7 mouse cellular contexts compared by ENCODE assay signal in the genomic region with DNA sequence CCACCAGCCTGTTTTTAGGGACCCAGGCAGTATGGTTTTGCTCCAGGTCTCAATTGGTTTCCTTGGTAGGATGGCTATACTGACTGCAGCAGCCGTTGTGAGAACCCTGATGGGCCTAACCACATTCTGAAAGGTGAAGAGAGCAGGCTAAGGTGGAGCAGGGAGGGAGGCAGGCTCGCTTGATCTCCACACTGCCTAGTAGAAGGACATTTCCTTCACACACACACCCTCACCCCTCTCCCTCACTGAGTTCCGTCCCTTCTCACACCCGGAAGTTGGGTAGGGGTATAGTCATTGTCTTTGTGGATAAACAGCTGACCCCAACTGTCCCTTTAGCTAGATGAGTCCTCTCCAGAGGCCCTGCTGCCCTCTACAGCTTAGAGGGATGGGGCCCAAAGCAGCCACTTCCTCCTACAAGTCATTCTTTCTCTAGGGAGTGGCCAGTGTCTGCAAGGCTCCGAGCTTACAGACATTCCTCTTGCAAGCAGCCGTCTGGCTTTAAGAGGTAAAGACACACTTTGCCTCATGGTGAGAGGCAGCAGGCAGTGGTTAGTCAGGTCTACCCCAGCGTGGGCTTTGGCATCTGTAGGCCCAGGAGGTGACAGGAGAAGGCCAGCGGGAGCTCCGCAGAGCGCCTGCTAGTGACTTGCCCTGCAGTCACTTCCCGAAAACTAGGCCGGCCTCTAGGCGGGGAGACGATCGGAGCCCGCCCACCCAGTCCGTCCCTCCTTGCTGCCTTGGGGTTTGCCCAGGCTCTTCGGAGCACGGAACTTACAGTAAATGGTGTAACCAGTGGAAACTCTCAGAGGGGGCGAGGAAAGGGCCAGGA. TPM values are rescaled to one million over a fixed set of nuclear protein-coding genes. Genes with fewer than 3 reads are reported as not detected.
A peak's percentile ranks its signal among the peaks of the same experiment; 100 is the strongest.
DNase-seq lines count a peak whose midpoint lies in the region; ATAC-seq lines count a peak whose summit lies in the region.

No protein-coding gene starts in this region.

- peaks cover 20% of the 10 kb centered on the region; the same call in 1 of the 2 replicates for H3K4me1 ChIP-seq in embryonic facial prominence, embryonic 12.5 days
- H3K4me1 ChIP-seq in limb, embryonic 12.5 days (replicated peaks) = peaks cover 21% of the 10 kb centered on the region
- peaks cover 10% of the 10 kb centered on the region for H3K4me1 ChIP-seq in midbrain, embryonic 13.5 days (replicated peaks)

- H3K4me3 ChIP-seq in embryonic facial prominence, embryonic 12.5 days = peak overlapping the region; percentile 28
- peak overlapping the region; percentile 39 for H3K4me3 ChIP-seq in limb, embryonic 12.5 days (replicated peaks)
- H3K4me3 ChIP-seq in midbrain, embryonic 13.5 days (replicated peaks) = peak overlapping the region; percentile 21

- H3K36me3 ChIP-seq in embryonic facial prominence, embryonic 12.5 days = no peaks in the 10 kb centered on the region
- no peaks in the 10 kb centered on the region for H3K36me3 ChIP-seq in limb, embryonic 12.5 days
- H3K36me3 ChIP-seq in midbrain, embryonic 13.5 days = no peaks in the 10 kb centered on the region

- H3K27ac ChIP-seq in embryonic facial prominence, embryonic 12.5 days = no peak overlapping the region
- H3K27ac ChIP-seq in limb, embryonic 12.5 days = peak overlapping the region; percentile 60
- H3K27ac ChIP-seq in midbrain, embryonic 13.5 days = no peak overlapping the region

- peak overlapping the region; percentile 60 for H3K4me2 ChIP-seq in embryonic facial prominence, embryonic 12.5 days (replicated peaks)
- H3K4me2 ChIP-seq in limb, embryonic 12.5 days = peak overlapping the region; percentile 72
- H3K4me2 ChIP-seq in midbrain, embryonic 13.5 days (replicated peaks) = peak overlapping the region; percentile 49

- peak; percentile 78 for ATAC-seq in embryonic facial prominence, embryonic 12.5 days (ENCODE audit: insufficient number of reproducible peaks, insufficient read depth, low FRiP score, low TSS enrichment)
- peak; percentile 67; the same call in 1 of the 2 replicates for ATAC-seq in limb, embryonic 12.5 days (ENCODE audit: insufficient number of reproducible peaks, insufficient read depth, low FRiP score, low TSS enrichment, low read depth)
- 0 out of 2 replicates have a peak, but pooled peaks have one; percentile 24 for ATAC-seq in midbrain, embryonic 13.5 days

- 13% methylated on average over 20 of the region's 20 CpGs for WGBS in embryonic facial prominence, embryonic 12.5 days
- 9% methylated on average over 20 of the region's 20 CpGs for WGBS in limb, embryonic 12.5 days
- 12% methylated on average over 20 of the region's 20 CpGs for WGBS in midbrain, embryonic 13.5 days

- DNase-seq in adrenal gland, adult 2 months = peak; percentile 93
- peak; percentile 87 for DNase-seq in heart, adult 8-10 months (ENCODE audit: low spot score)
- peak; percentile 64 to 74 for DNase-seq in kidney, adult 8-10 months
- DNase-seq in spleen, adult 18-20 months = peak; percentile 74 to 81

- H3K9me3 ChIP-seq in embryonic facial prominence, embryonic 12.5 days = no peaks in the 10 kb centered on the region
- no peaks in the 10 kb centered on the region for H3K9me3 ChIP-seq in limb, embryonic 12.5 days
- H3K9me3 ChIP-seq in midbrain, embryonic 13.5 days = no peaks in the 10 kb centered on the region

- peak overlapping the region; percentile 43 for H3K9ac ChIP-seq in embryonic facial prominence, embryonic 12.5 days
- peak overlapping the region; percentile 58 for H3K9ac ChIP-seq in limb, embryonic 12.5 days (replicated peaks)
- H3K9ac ChIP-seq in midbrain, embryonic 13.5 days (replicated peaks) = peak overlapping the region; percentile 40

- no peaks in the 10 kb centered on the region for H3K27me3 ChIP-seq in embryonic facial prominence, embryonic 12.5 days
- peaks cover 16% of the 10 kb centered on the region for H3K27me3 ChIP-seq in limb, embryonic 12.5 days
- H3K27me3 ChIP-seq in midbrain, embryonic 13.5 days = peaks cover 26% of the 10 kb centered on the region; the same call in 1 of the 2 replicates

RNA-seq across cellular contexts. Expression of gene Batf, which starts 18.7 kb away (rescaled TPM):
- total RNA-seq in adrenal gland, adult 2 months (2021) = under 1 TPM; 0.41 to 0.81 TPM
- polyA plus RNA-seq in adrenal gland, adult 2 months (2012; rRNA removed) = 0.44 and 1.9 TPM in 2 replicates
- polyA plus RNA-seq in embryonic facial prominence, embryonic 12.5 days (2016; fragmentation: Nextera tagmentation; extraction: Ambion mirVana) = 4.7 and 6.8 TPM in 2 replicates
- total RNA-seq in heart, adult 8-10 months (2022) = 1 to 10 TPM in 1 of 4 experiments, under 1 TPM in 3; 0.38 to 1.1 (median 0.91) TPM
- polyA plus RNA-seq in limb, embryonic 12.5 days (2016; fragmentation: Nextera tagmentation; extraction: Ambion mirVana) = 1.8 and 2.2 TPM in 2 replicates
- 0.85 and 1.6 TPM in 2 replicates for polyA plus RNA-seq in midbrain, embryonic 13.5 days (2015; fragmentation: Nextera tagmentation; extraction: Ambion mirVana)

RNA-seq across cellular contexts. Expression of gene Flvcr2, which starts 41.1 kb away (rescaled TPM):
- total RNA-seq in adrenal gland, adult 2 months (2021) = 1 to 10 TPM; 3.7 to 5.2 TPM
- 2.3 and 2.4 TPM in 2 replicates for polyA plus RNA-seq in adrenal gland, adult 2 months (2012; rRNA removed)
- 1.8 and 1.9 TPM in 2 replicates for polyA plus RNA-seq in embryonic facial prominence, embryonic 12.5 days (2016; fragmentation: Nextera tagmentation; extraction: Ambion mirVana)
- total RNA-seq in heart, adult 8-10 months (2022) = 1 to 10 TPM; 1.9 to 2.6 (median 2.3) TPM
- 1.8 and 2.1 TPM in 2 replicates for polyA plus RNA-seq in limb, embryonic 12.5 days (2016; fragmentation: Nextera tagmentation; extraction: Ambion mirVana)
- polyA plus RNA-seq in midbrain, embryonic 13.5 days (2015; fragmentation: Nextera tagmentation; extraction: Ambion mirVana) = 3.5 and 4.4 TPM in 2 replicates

Comparison
In these comparisons a context has a peak if more than half of its experiments do, and no peak if none do; other contexts are left out.
1. ATAC-seq: peak in every context shown above with its lines; median percentile 78 in embryonic facial prominence, embryonic 12.5 days; 67 in limb, embryonic 12.5 days; 24 in midbrain, embryonic 13.5 days.